Mouse (Mus musculus): Measurements from ENCODE around the gene Mroh8. TPM values are rescaled to one million over a fixed set of nuclear protein-coding genes. Genes with fewer than 3 reads are reported as not detected.

Gene Mroh8
- polyA plus RNA-seq (2016; fragmentation: Nextera tagmentation; extraction: Ambion mirVana): 0.31 and 0.49 TPM in 2 replicates

- under 1% methylated on average over 32 of the region's 32 CpGs for WGBS (ENCODE audit: insufficient replicate concordance)
- no peak; the same call in 1 of the 2 replicates for ATAC-seq
Measured at GRCm38 (mm10) chr2:157279416-157279800, at the start of gene Mroh8. Gene Mroh8, minus strand, starts transcription at chr2:157279549.

GRCm38 (mm10) chr2:157328570-157328969 lies 49.2 kb upstream of the Mroh8 start:
- Histone ChIP-seq H3K4me2 (no peak overlapping the region), H3K27me3 (replicated peaks) (no peaks in the 10 kb centered on the region), H3K36me3 (peaks cover 61% of the 10 kb centered on the region), H3K27ac (no peak overlapping the region), H3K4me1 (0 out of 2 replicates have a peak, but pooled peaks cover 7% of the 10 kb centered on the region), H3K9ac (no peak overlapping the region), H3K4me3 (no peak overlapping the region), H3K9me3 (replicated peaks) (no peaks in the 10 kb centered on the region)
- 66% methylated on average over 11 of the region's 11 CpGs for WGBS (ENCODE audit: insufficient replicate concordance)
- ATAC-seq: no peak

More at GRCm38 (mm10) chr2:157279416-157279800, at the start of gene Mroh8:
- Histone ChIP-seq H3K9me3 (replicated peaks) (no peaks in the 10 kb centered on the region), H3K9ac (peak within 1 kb of the TSS; percentile 96), H3K4me3 (peak within 1 kb of the TSS; percentile 95), H3K4me2 (peak within 1 kb of the TSS; percentile 80), H3K4me1 (peaks cover 31% of the 10 kb centered on the region), H3K27me3 (replicated peaks) (no peaks in the 10 kb centered on the region), H3K36me3 (peaks cover 35% of the 10 kb centered on the region), H3K27ac (peak within 1 kb of the TSS; percentile 89)

- Histone ChIP-seq H3K9ac (no peak overlapping the region), H3K27ac (no peak overlapping the region), H3K36me3 (peaks cover 66% of the 10 kb centered on the region), H3K9me3 (replicated peaks) (no peaks in the 10 kb centered on the region), H3K27me3 (replicated peaks) (no peaks in the 10 kb centered on the region), H3K4me3 (no peak overlapping the region), H3K4me2 (no peak overlapping the region), H3K4me1 (0 out of 2 replicates have a peak, but pooled peaks cover 7% of the 10 kb centered on the region)
- ATAC-seq: no peak
- WGBS (ENCODE audit: insufficient replicate concordance): 52% methylated on average over 5 of the region's 5 CpGs
Measured at GRCm38 (mm10) chr2:157328106-157328505, 48.8 kb upstream of the Mroh8 start.

- no peak for ATAC-seq
- 0 out of 2 replicates have a peak, but pooled peaks cover 7% of the 10 kb centered on the region for H3K4me1 ChIP-seq
- H3K4me3 ChIP-seq: no peak overlapping the region
- H3K36me3 ChIP-seq: peaks cover 95% of the 10 kb centered on the region
- H3K9ac ChIP-seq: no peak overlapping the region
- H3K27ac ChIP-seq: no peak overlapping the region
- no peaks in the 10 kb centered on the region for H3K9me3 ChIP-seq (replicated peaks)
- no peaks in the 10 kb centered on the region for H3K27me3 ChIP-seq (replicated peaks)
- H3K4me2 ChIP-seq: no peak overlapping the region
- 62% methylated on average over 2 of the region's 2 CpGs for WGBS (ENCODE audit: insufficient replicate concordance)
Measured at GRCm38 (mm10) chr2:157325238-157325637, 45.9 kb upstream of the Mroh8 start.

GRCm38 (mm10) chr2:157322029-157322766 lies 42.8 kb upstream of the Mroh8 start:
- no peaks in the 10 kb centered on the region for H3K9me3 ChIP-seq (replicated peaks)
- no peak overlapping the region for H3K27ac ChIP-seq
- WGBS (ENCODE audit: insufficient replicate concordance): 81% methylated on average over 5 of the region's 5 CpGs
- peaks cover 99% of the 10 kb centered on the region for H3K36me3 ChIP-seq
- no peak for ATAC-seq
- H3K4me1 ChIP-seq: no peaks in the 10 kb centered on the region
- no peak overlapping the region for H3K9ac ChIP-seq
- no peaks in the 10 kb centered on the region for H3K27me3 ChIP-seq (replicated peaks)
- no peak overlapping the region for H3K4me2 ChIP-seq
- no peak overlapping the region for H3K4me3 ChIP-seq

GRCm38 (mm10) chr2:157320886-157321285 lies 41.5 kb upstream of the Mroh8 start:
- Histone ChIP-seq H3K9ac (no peak overlapping the region), H3K27ac (no peak overlapping the region), H3K4me2 (no peak overlapping the region), H3K27me3 (replicated peaks) (no peaks in the 10 kb centered on the region), H3K4me1 (no peaks in the 10 kb centered on the region), H3K36me3 (peaks cover 98% of the 10 kb centered on the region), H3K9me3 (replicated peaks) (no peaks in the 10 kb centered on the region), H3K4me3 (no peak overlapping the region)
- WGBS (ENCODE audit: insufficient replicate concordance): 73% methylated on average over 5 of the region's 5 CpGs
- no peak for ATAC-seq

GRCm38 (mm10) chr2:157320135-157320534 lies 40.8 kb upstream of the Mroh8 start:
- Histone ChIP-seq H3K27me3 (replicated peaks) (no peaks in the 10 kb centered on the region), H3K4me2 (no peak overlapping the region), H3K36me3 (peaks cover 98% of the 10 kb centered on the region), H3K27ac (no peak overlapping the region), H3K9me3 (replicated peaks) (no peaks in the 10 kb centered on the region), H3K9ac (no peak overlapping the region), H3K4me3 (no peak overlapping the region), H3K4me1 (no peaks in the 10 kb centered on the region)
- WGBS (ENCODE audit: insufficient replicate concordance): 87% methylated on average over 8 of the region's 8 CpGs
- ATAC-seq: no peak

- no peak overlapping the region for H3K27ac ChIP-seq
- 86% methylated on average over 6 of the region's 6 CpGs for WGBS (ENCODE audit: insufficient replicate concordance)
- H3K4me1 ChIP-seq: no peaks in the 10 kb centered on the region
- H3K4me3 ChIP-seq: no peak overlapping the region
- no peak for ATAC-seq
- no peaks in the 10 kb centered on the region for H3K9me3 ChIP-seq (replicated peaks)
- no peaks in the 10 kb centered on the region for H3K27me3 ChIP-seq (replicated peaks)
- peaks cover 98% of the 10 kb centered on the region for H3K36me3 ChIP-seq
- no peak overlapping the region for H3K4me2 ChIP-seq
- H3K9ac ChIP-seq: no peak overlapping the region
Measured at GRCm38 (mm10) chr2:157317220-157317619, 37.9 kb upstream of the Mroh8 start.

- Histone ChIP-seq H3K4me1 (no peaks in the 10 kb centered on the region), H3K36me3 (peaks cover 98% of the 10 kb centered on the region), H3K27me3 (replicated peaks) (no peaks in the 10 kb centered on the region), H3K9me3 (replicated peaks) (no peaks in the 10 kb centered on the region), H3K4me2 (no peak overlapping the region), H3K4me3 (no peak overlapping the region), H3K9ac (no peak overlapping the region), H3K27ac (no peak overlapping the region)
- ATAC-seq: no peak
- 87% methylated on average over 11 of the region's 14 CpGs for WGBS (ENCODE audit: insufficient replicate concordance)
Measured at GRCm38 (mm10) chr2:157316358-157316933, 37.1 kb upstream of the Mroh8 start.

GRCm38 (mm10) chr2:157315486-157315885 lies 36.1 kb upstream of the Mroh8 start:
- ATAC-seq: no peak
- Histone ChIP-seq H3K4me3 (no peak overlapping the region), H3K4me1 (no peaks in the 10 kb centered on the region), H3K27me3 (replicated peaks) (no peaks in the 10 kb centered on the region), H3K36me3 (peaks cover 98% of the 10 kb centered on the region), H3K4me2 (no peak overlapping the region), H3K9ac (no peak overlapping the region), H3K27ac (no peak overlapping the region), H3K9me3 (replicated peaks) (no peaks in the 10 kb centered on the region)
- WGBS (ENCODE audit: insufficient replicate concordance): 86% methylated on average over 6 of the region's 6 CpGs

- H3K36me3 ChIP-seq: peaks cover 99% of the 10 kb centered on the region
- no peaks in the 10 kb centered on the region for H3K4me1 ChIP-seq
- H3K4me2 ChIP-seq: no peak overlapping the region
- no peak overlapping the region for H3K4me3 ChIP-seq
- no peaks in the 10 kb centered on the region for H3K27me3 ChIP-seq (replicated peaks)
- no peaks in the 10 kb centered on the region for H3K9me3 ChIP-seq (replicated peaks)
- H3K27ac ChIP-seq: no peak overlapping the region
- no peak overlapping the region for H3K9ac ChIP-seq
- WGBS (ENCODE audit: insufficient replicate concordance): 83% methylated on average over 7 of the region's 7 CpGs
- no peak for ATAC-seq
Measured at GRCm38 (mm10) chr2:157314310-157314709, 35.0 kb upstream of the Mroh8 start.

GRCm38 (mm10) chr2:157313718-157314117 lies 34.4 kb upstream of the Mroh8 start:
- Histone ChIP-seq H3K9me3 (replicated peaks) (no peaks in the 10 kb centered on the region), H3K4me3 (no peak overlapping the region), H3K36me3 (peaks cover 99% of the 10 kb centered on the region), H3K27ac (no peak overlapping the region), H3K9ac (no peak overlapping the region), H3K27me3 (replicated peaks) (no peaks in the 10 kb centered on the region), H3K4me2 (no peak overlapping the region), H3K4me1 (no peaks in the 10 kb centered on the region)
- no peak for ATAC-seq
- 94% methylated on average over 3 of the region's 3 CpGs for WGBS (ENCODE audit: insufficient replicate concordance)

Data from liver, embryonic 12.5 days (tissue).